Mouse (Mus musculus) E14TG2a.4 (cell line): ENCODE measurements around the gene Tnpo2.

Experiments used
- CTCF ChIP-seq: conservative IDR thresholded peaks from 2 replicates; pipeline ENCODE4 v1.5.1; 2014; ENCODE audit warnings: low read length
- POU5F1 ChIP-seq: IDR thresholded peaks from 2 replicates; pipeline ENCODE4 v1.6.1; 2014; ENCODE audit warnings: low read length, borderline replicate concordance

DNA sequence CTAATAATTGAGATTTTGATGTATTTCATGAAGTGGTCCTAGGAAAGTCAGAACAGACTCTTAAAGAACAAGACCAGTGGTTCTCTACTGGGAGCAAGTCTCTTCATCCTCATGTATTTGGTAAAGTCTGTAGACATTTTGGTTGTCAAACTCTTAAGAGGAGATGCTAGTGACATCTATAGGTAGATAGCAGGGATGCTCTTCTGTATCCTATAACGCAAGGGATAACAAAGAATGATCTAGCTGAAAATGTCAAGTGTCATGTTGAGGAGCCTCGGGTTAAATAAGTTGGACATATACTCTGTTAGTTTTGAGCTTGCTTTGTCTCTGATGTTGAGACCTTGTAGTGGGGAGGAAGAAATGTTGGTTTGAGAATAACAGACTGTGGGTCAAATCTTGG is 8.8 kb upstream of the Tnpo2 start:
- no peak for TF ChIP-seq CTCF
- TF ChIP-seq POU5F1: no peak
